Mouse (Mus musculus): ENCODE measurements around the gene Ralb.

Gene Ralb

GRCm38 (mm10) chr1:119443591-119444350 lies 60.8 kb downstream of the Ralb start:
- DNase-seq = no peak

- DNase-seq = no peak
Observed at GRCm38 (mm10) chr1:119442901-119443300, 61.7 kb downstream of the Ralb start.

GRCm38 (mm10) chr1:119438105-119438637 lies 66.4 kb downstream of the Ralb start:
- no peak for DNase-seq

GRCm38 (mm10) chr1:119437401-119437800 lies 67.2 kb downstream of the Ralb start:
- no peak for DNase-seq

- DNase-seq = no peak
Observed at GRCm38 (mm10) chr1:119424141-119424860, 80.3 kb downstream of the Ralb start.

GRCm38 (mm10) chr1:119423510-119423909 lies 81.1 kb downstream of the Ralb start:
- peak; percentile 18 for DNase-seq

- DNase-seq = no peak
Observed at GRCm38 (mm10) chr1:119422460-119423015, 82.1 kb downstream of the Ralb start.

GRCm38 (mm10) chr1:119421576-119422421 lies 82.8 kb downstream of the Ralb start, which contains the start of gene Inhbb:
Gene Inhbb (minus strand): TSS chr1:119422248.
- DNase-seq = no peak

GRCm38 (mm10) chr1:119420984-119421575 lies 83.5 kb downstream of the Ralb start:
- no peak for DNase-seq
